ENCODE assay signal across 26 mouse cellular contexts in genomic region chr14:21039077-21039476, GRCm38 (mm10). TPM values are rescaled to one million over a fixed set of nuclear protein-coding genes. Genes with fewer than 3 reads are reported as not detected.
DNase-seq lines count a peak whose midpoint lies in the region; ATAC-seq and TF ChIP-seq lines count a peak whose summit lies in the region.
"Had no signal": no experiment of that assay in that cellular context is flagged by ENCODE, and none has a peak within 500 bp of the region (broad histone marks: within the 10 kb centered on the region; RNA-seq: fewer than 3 reads in every experiment).

No protein-coding gene starts in this region.

- peak; percentile 81 for TF ChIP-seq EP300 in liver, postnatal 0 days (IDR thresholded peaks at IDR 0.05; ENCODE audit: low read depth)

- no peak overlapping the region for H3K9ac ChIP-seq in heart, embryonic 11.5 days (ENCODE audit: low read depth, low read length)
- H3K9ac ChIP-seq in liver, embryonic 13.5 days = no peak overlapping the region
- no peak overlapping the region for H3K9ac ChIP-seq in liver, postnatal 0 days (replicated peaks)
- H3K9ac ChIP-seq: hindbrain, embryonic 14.5 days; limb, embryonic 12.5 days; midbrain, embryonic 12.5 days; neural tube, embryonic 13.5 days had no signal

- no peak for DNase-seq in heart, postnatal 25 days (ENCODE audit: low spot score)
- DNase-seq in liver, embryonic 13.5 days = no peak
- DNase-seq in liver = no peak
- no peak for DNase-seq in liver, postnatal 0 days
- DNase-seq in embryonic facial prominence, embryonic 10.5 days (ENCODE audit: low spot score) = no peak
- DNase-seq: adrenal gland, postnatal 25 days; cerebellum, adult 2 months; cerebellum, postnatal 14 days; gastrocnemius, postnatal 25 days; heart, adult 18-20 months; kidney, postnatal 14 days; lung, adult 2 months; right cerebral cortex, postnatal 4 days; thymus, adult 18-20 months; thymus, postnatal 25 days had no signal

- no peak for ATAC-seq in heart, embryonic 11.5 days (replicated peaks; ENCODE audit: insufficient number of reproducible peaks, low FRiP score, low TSS enrichment)
- ATAC-seq in liver, embryonic 13.5 days (ENCODE audit: low read depth) = peak; percentile 75
- peak; percentile 80 for ATAC-seq in erythroblast, adult 5-6 weeks (replicated peaks; ENCODE audit: low FRiP score, poor library complexity, severe bottlenecking)
- peak; percentile 80 for ATAC-seq in liver, postnatal 0 days
- ATAC-seq: forebrain, embryonic 14.5 days; intestine, postnatal 0 days; Patski had no signal

- intact Hi-C loops in heart, postnatal 25 days (cut with DNase I) = no loop called here

- H3K4me2 ChIP-seq in heart, embryonic 11.5 days = no peak overlapping the region
- no peak overlapping the region for H3K4me2 ChIP-seq in liver, embryonic 13.5 days
- H3K4me2 ChIP-seq in liver, postnatal 0 days (ENCODE audit: low read depth, low read length) = no peak overlapping the region
- H3K4me2 ChIP-seq: hindbrain, embryonic 14.5 days; limb, embryonic 12.5 days; midbrain, embryonic 12.5 days; neural tube, embryonic 13.5 days had no signal

- H3K4me1 ChIP-seq in heart, embryonic 11.5 days (ENCODE audit: control insufficient read depth, insufficient read depth, low read length) = 0 out of 2 replicates have a peak, but pooled peaks cover 4% of the 10 kb centered on the region
- H3K4me1 ChIP-seq in liver, embryonic 13.5 days (replicated peaks) = 0 out of 2 replicates have a peak, but pooled peaks cover 4% of the 10 kb centered on the region
- H3K4me1 ChIP-seq in liver, postnatal 0 days (ENCODE audit: insufficient read depth) = no peaks in the 10 kb centered on the region
- no peaks in the 10 kb centered on the region for H3K4me1 ChIP-seq in embryonic facial prominence, embryonic 10.5 days
- H3K4me1 ChIP-seq: limb, embryonic 12.5 days; midbrain, embryonic 12.5 days; neural tube, embryonic 13.5 days had no signal

- no peaks in the 10 kb centered on the region for H3K27me3 ChIP-seq in heart, embryonic 11.5 days (ENCODE audit: control insufficient read depth, insufficient read depth, low read length)
- no peaks in the 10 kb centered on the region for H3K27me3 ChIP-seq in liver, embryonic 13.5 days
- H3K27me3 ChIP-seq in liver, postnatal 0 days (ENCODE audit: insufficient read depth, low read length) = no peaks in the 10 kb centered on the region
- H3K27me3 ChIP-seq in embryonic facial prominence, embryonic 10.5 days (replicated peaks; ENCODE audit: low read depth, poor library complexity, severe bottlenecking) = no peaks in the 10 kb centered on the region
- H3K27me3 ChIP-seq: limb, embryonic 12.5 days; midbrain, embryonic 12.5 days; neural tube, embryonic 13.5 days; Patski had no signal

- no peaks in the 10 kb centered on the region for H3K9me3 ChIP-seq in heart, embryonic 11.5 days (replicated peaks; ENCODE audit: control insufficient read depth, low read length)
- H3K9me3 ChIP-seq in liver, embryonic 13.5 days (replicated peaks) = no peaks in the 10 kb centered on the region
- H3K9me3 ChIP-seq in liver, postnatal 0 days (ENCODE audit: low read length) = no peaks in the 10 kb centered on the region
- H3K9me3 ChIP-seq in embryonic facial prominence, embryonic 10.5 days = no peaks in the 10 kb centered on the region
- H3K9me3 ChIP-seq: limb, embryonic 12.5 days; midbrain, embryonic 12.5 days; neural tube, embryonic 13.5 days had no signal

- TF ChIP-seq CTCF in liver, postnatal 0 days (IDR thresholded peaks at IDR 0.05; ENCODE audit: low read depth) = no peak

- peak overlapping the region; percentile 35; the same call in 1 of the 2 replicates for H3K27ac ChIP-seq in heart, embryonic 11.5 days (ENCODE audit: low read depth, low read length)
- H3K27ac ChIP-seq in liver, embryonic 13.5 days = peak overlapping the region; percentile 37; the same call in 1 of the 2 replicates
- peak overlapping the region; percentile 62 for H3K27ac ChIP-seq in liver, postnatal 0 days (ENCODE audit: low read depth)
- H3K27ac ChIP-seq in embryonic facial prominence, embryonic 10.5 days (replicated peaks) = no peak overlapping the region
- H3K27ac ChIP-seq: hindbrain, embryonic 14.5 days; limb, embryonic 12.5 days; midbrain, embryonic 12.5 days; neural tube, embryonic 13.5 days; stomach, postnatal 0 days had no signal

- H3K4me3 ChIP-seq in heart, embryonic 11.5 days (ENCODE audit: low read depth, low read length) = no peak overlapping the region
- H3K4me3 ChIP-seq in liver, embryonic 13.5 days (replicated peaks) = no peak overlapping the region
- H3K4me3 ChIP-seq in liver, postnatal 0 days (ENCODE audit: low read depth, low read length) = no peak overlapping the region
- H3K4me3 ChIP-seq in embryonic facial prominence, embryonic 10.5 days = no peak overlapping the region
- H3K4me3 ChIP-seq: left cerebral cortex, adult 2 months; limb, embryonic 12.5 days; midbrain, embryonic 12.5 days; neural tube, embryonic 13.5 days had no signal

- 73% methylated on average over 12 of the region's 12 CpGs for WGBS in heart, embryonic 11.5 days (ENCODE audit: insufficient replicate concordance)
- 65% methylated on average over 12 of the region's 12 CpGs for WGBS in liver, embryonic 13.5 days (ENCODE audit: insufficient replicate concordance)
- WGBS in liver, postnatal 0 days (ENCODE audit: insufficient replicate concordance) = 65% methylated on average over 12 of the region's 12 CpGs
- 94% methylated on average over 12 of the region's 12 CpGs for WGBS in embryonic facial prominence, embryonic 10.5 days

- H3K36me3 ChIP-seq in heart, embryonic 11.5 days (ENCODE audit: control insufficient read depth, insufficient read depth, low read length) = peaks cover 17% of the 10 kb centered on the region
- peaks cover 54% of the 10 kb centered on the region for H3K36me3 ChIP-seq in liver, embryonic 13.5 days
- H3K36me3 ChIP-seq in liver, postnatal 0 days (replicated peaks; ENCODE audit: insufficient read depth, low read length) = peaks cover 61% of the 10 kb centered on the region
- H3K36me3 ChIP-seq in embryonic facial prominence, embryonic 10.5 days (replicated peaks) = peaks cover 67% of the 10 kb centered on the region

RNA-seq across cellular contexts. Expression of gene Ap3m1, which starts 13.2 kb away (rescaled TPM):
- polyA plus RNA-seq in heart, embryonic 11.5 days (2014; fragmentation: Nextera tagmentation; extraction: Ambion mirVana) = 84.6 and 98.0 TPM in 2 replicates
- 10 to 100 TPM; 62.9 to 72.4 TPM for total RNA-seq in heart, postnatal 25 days (2021)
- 37.0 and 44.6 TPM in 2 replicates for polyA plus RNA-seq in liver, embryonic 13.5 days (2015; fragmentation: Nextera tagmentation; extraction: Ambion mirVana)
- 35.9 and 62.6 TPM in 2 replicates for total RNA-seq in erythroblast, adult 5-6 weeks (2015; ENCODE audit: low replicate concordance)
- 14.1 and 34.0 TPM in 2 replicates for total RNA-seq in erythroblast, adult 5-6 weeks (2017; ENCODE audit: low replicate concordance)
- 23.5 and 28.6 TPM in 2 replicates for polyA plus RNA-seq in liver, postnatal 0 days (2015; fragmentation: Nextera tagmentation; extraction: Ambion mirVana)
- polyA plus RNA-seq in embryonic facial prominence, embryonic 10.5 days (2016; fragmentation: Nextera tagmentation; extraction: Ambion mirVana) = 84.8 and 87.7 TPM in 2 replicates

RNA-seq across cellular contexts. Expression of gene Adk, which starts 13.3 kb away (rescaled TPM):
- 261 and 271 TPM in 2 replicates for polyA plus RNA-seq in heart, embryonic 11.5 days (2014; fragmentation: Nextera tagmentation; extraction: Ambion mirVana)
- total RNA-seq in heart, postnatal 25 days (2021) = 100 to 1,000 TPM; 236 to 274 TPM
- 181 and 214 TPM in 2 replicates for polyA plus RNA-seq in liver, embryonic 13.5 days (2015; fragmentation: Nextera tagmentation; extraction: Ambion mirVana)
- 34.5 and 52.8 TPM in 2 replicates for total RNA-seq in erythroblast, adult 5-6 weeks (2015; ENCODE audit: low replicate concordance)
- 38.6 and 61.8 TPM in 2 replicates for total RNA-seq in erythroblast, adult 5-6 weeks (2017; ENCODE audit: low replicate concordance)
- 467 and 475 TPM in 2 replicates for polyA plus RNA-seq in liver, postnatal 0 days (2015; fragmentation: Nextera tagmentation; extraction: Ambion mirVana)
- 171 and 175 TPM in 2 replicates for polyA plus RNA-seq in embryonic facial prominence, embryonic 10.5 days (2016; fragmentation: Nextera tagmentation; extraction: Ambion mirVana)
